Mouse (Mus musculus) lung, postnatal 4 days (tissue): Measurements from ENCODE around the gene Fam171a2.

Experiments used
- DNase-seq, 2 experiments: peaks; one replicate each; pipeline ENCODE4 v3.0.0; 2021

Gene Fam171a2

GRCm38 (mm10) chr11:102408888-102409794 lies 38.3 kb downstream of the Fam171a2 start:
- no peak for DNase-seq

GRCm38 (mm10) chr11:102408344-102408876 lies 39.1 kb downstream of the Fam171a2 start:
- peak; percentile 97 to 99 for DNase-seq

GRCm38 (mm10) chr11:102407834-102408215 lies 39.7 kb downstream of the Fam171a2 start, which contains the start of gene Slc25a39:
Gene Slc25a39 (minus strand): TSS chr11:102407946.
- DNase-seq, result no peak

- peak; percentile 95 to 96 for DNase-seq
Measured at GRCm38 (mm10) chr11:102406900-102407833, 40.3 kb downstream of the Fam171a2 start.

- DNase-seq, result no peak
Measured at GRCm38 (mm10) chr11:102406401-102406800, 41.1 kb downstream of the Fam171a2 start.

GRCm38 (mm10) chr11:102405544-102406285 lies 41.8 kb downstream of the Fam171a2 start:
- DNase-seq, result no peak

- no peak for DNase-seq
Measured at GRCm38 (mm10) chr11:102404161-102405010, 43.1 kb downstream of the Fam171a2 start.

- no peak for DNase-seq
Measured at GRCm38 (mm10) chr11:102403657-102404056, 43.8 kb downstream of the Fam171a2 start.

- DNase-seq, result no peak
Measured at GRCm38 (mm10) chr11:102401898-102402500, 45.5 kb downstream of the Fam171a2 start.

GRCm38 (mm10) chr11:102400513-102401084 lies 46.9 kb downstream of the Fam171a2 start:
- no peak for DNase-seq

- no peak for DNase-seq
Measured at GRCm38 (mm10) chr11:102399610-102400072, 47.8 kb downstream of the Fam171a2 start.

- no peak for DNase-seq
Measured at GRCm38 (mm10) chr11:102399107-102399506, 48.4 kb downstream of the Fam171a2 start.

- no peak for DNase-seq
Measured at GRCm38 (mm10) chr11:102398007-102398825, 49.3 kb downstream of the Fam171a2 start.

- no peak for DNase-seq
Measured at GRCm38 (mm10) chr11:102396671-102397141, 50.8 kb downstream of the Fam171a2 start.

GRCm38 (mm10) chr11:102396263-102396662 lies 51.2 kb downstream of the Fam171a2 start:
- no peak for DNase-seq

GRCm38 (mm10) chr11:102395250-102395649 lies 52.2 kb downstream of the Fam171a2 start:
- DNase-seq, result no peak

- DNase-seq, result no peak
Measured at GRCm38 (mm10) chr11:102394421-102395124, 52.9 kb downstream of the Fam171a2 start.

- DNase-seq, result no peak
Measured at GRCm38 (mm10) chr11:102393719-102394420, 53.6 kb downstream of the Fam171a2 start.
